Mouse (Mus musculus) erythroblast, embryonic 14.5 days (primary cell): Measurements from ENCODE around the gene Fosl2. TPM values are rescaled to one million over a fixed set of nuclear protein-coding genes. Genes with fewer than 3 reads are reported as not detected.

Experiments
- H3K27me3 ChIP-seq: 2 replicates; pipeline ENCODE4 v1.6.1; 2012; ENCODE audit warnings: inconsistent platforms; ENCODE audit not compliant: control insufficient read depth
- H3K36me3 ChIP-seq: 2 replicates; pipeline ENCODE4 v1.6.1; 2012; ENCODE audit warnings: mild to moderate bottlenecking, inconsistent platforms; ENCODE audit not compliant: control insufficient read depth
- H3K4me1 ChIP-seq: 2 replicates; pipeline ENCODE4 v1.6.1; 2012; ENCODE audit warnings: inconsistent platforms; ENCODE audit not compliant: control insufficient read depth
- H3K4me3 ChIP-seq: replicated peaks from 2 replicates; pipeline ENCODE3; 2012; ENCODE audit warnings: moderate library complexity, mild to moderate bottlenecking, inconsistent platforms
- H3K9me3 ChIP-seq: 2 replicates; pipeline ENCODE4 v1.6.1; 2012; ENCODE audit warnings: low read length, inconsistent platforms, mixed read lengths; ENCODE audit not compliant: control insufficient read depth
- GATA1 ChIP-seq: IDR thresholded peaks from 2 replicates; pipeline ENCODE4 v1.6.1; 2012; ENCODE audit warnings: low read length, inconsistent platforms, mixed read lengths
- TAL1 ChIP-seq: IDR thresholded peaks from 3 replicates; pipeline ENCODE4 v1.6.1; 2012; ENCODE audit warnings: low read length, inconsistent platforms, mixed read lengths
- polyA plus RNA-seq: library from polyadenylated mRNA; stranded (reverse); fragments of >175 nt; gene quantifications from 2 replicates; pipeline ENCODE4 v1.2.3, GENCODE M21; 2012

The Fosl2 gene
- polyA plus RNA-seq, 1 experiment = 0.04 TPM

- TF ChIP-seq TAL1 = no peak
- no peak for TF ChIP-seq GATA1
- no peaks in the 10 kb centered on the region for H3K36me3 ChIP-seq
- H3K9me3 ChIP-seq = no peaks in the 10 kb centered on the region
- H3K4me1 ChIP-seq = no peaks in the 10 kb centered on the region
- H3K27me3 ChIP-seq = no peaks in the 10 kb centered on the region
- no peak overlapping the region for H3K4me3 ChIP-seq
These were observed 55.7 kb downstream of the Fosl2 start for GRCm38 (mm10) chr5:32191259-32191658.

DNA sequence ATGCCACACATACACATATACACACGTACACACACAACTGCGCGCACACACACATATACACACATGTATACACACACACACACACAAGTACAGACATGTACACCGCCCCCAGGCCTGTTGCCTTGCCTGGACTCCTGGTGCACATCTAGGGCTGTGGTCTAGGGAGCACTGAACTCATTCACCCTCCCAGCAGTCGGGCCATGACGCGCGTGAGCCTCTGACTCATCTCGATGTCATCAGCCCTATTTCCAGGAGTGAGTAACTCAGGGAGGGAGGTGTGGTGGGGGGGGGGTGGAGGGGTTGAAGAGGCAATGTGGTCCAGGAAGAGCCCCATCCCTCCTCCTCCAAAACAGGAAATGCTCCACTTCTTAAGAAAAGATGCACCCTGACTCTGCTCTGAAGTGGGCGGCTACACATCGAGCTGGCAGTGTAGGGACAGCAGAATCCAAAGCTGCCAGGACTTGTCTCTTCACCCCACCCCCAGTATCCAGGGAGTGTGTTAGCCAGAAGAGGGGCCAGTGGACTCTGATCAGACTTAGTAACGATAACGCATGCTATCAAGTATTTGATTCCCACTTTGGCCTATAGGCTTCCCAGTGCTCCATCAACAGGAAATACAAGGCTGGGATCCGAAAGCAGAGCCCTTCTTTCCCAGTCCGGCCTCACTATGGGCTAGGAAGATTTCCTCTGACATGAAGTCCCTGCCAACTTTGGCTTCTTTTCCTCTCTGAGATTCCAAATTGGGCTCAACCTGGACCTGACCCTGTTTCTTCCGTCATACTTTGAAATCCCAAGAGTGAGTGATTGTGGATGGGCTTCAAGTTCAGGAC, 56.6 kb downstream of the Fosl2 start:
- no peaks in the 10 kb centered on the region for H3K4me1 ChIP-seq
- no peaks in the 10 kb centered on the region for H3K27me3 ChIP-seq
- H3K36me3 ChIP-seq = no peaks in the 10 kb centered on the region
- H3K9me3 ChIP-seq = no peaks in the 10 kb centered on the region
- H3K4me3 ChIP-seq = no peak overlapping the region
- TF ChIP-seq GATA1 = no peak
- TF ChIP-seq TAL1 = no peak

DNA sequence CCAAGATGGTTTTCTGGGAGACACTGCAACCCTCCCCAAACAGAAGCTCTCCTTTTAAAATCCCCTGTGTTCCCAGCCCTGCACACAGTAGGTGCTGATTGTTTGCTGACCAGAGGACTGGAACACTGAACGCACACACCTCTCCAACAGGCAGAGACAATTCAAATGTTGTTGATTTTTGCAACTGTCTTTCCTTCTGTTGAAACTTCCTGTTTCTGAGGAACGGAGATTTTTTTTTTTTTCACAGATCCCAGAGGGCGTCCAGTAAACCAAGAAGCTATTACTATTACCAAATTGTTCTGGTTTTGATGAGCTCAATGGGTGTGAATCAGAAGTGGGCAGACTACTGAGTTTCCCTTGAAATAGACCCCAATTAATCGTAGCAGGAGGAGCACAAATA, 58.6 kb downstream of the Fosl2 start:
- TF ChIP-seq GATA1 (no peak), TAL1 (no peak)

DNA sequence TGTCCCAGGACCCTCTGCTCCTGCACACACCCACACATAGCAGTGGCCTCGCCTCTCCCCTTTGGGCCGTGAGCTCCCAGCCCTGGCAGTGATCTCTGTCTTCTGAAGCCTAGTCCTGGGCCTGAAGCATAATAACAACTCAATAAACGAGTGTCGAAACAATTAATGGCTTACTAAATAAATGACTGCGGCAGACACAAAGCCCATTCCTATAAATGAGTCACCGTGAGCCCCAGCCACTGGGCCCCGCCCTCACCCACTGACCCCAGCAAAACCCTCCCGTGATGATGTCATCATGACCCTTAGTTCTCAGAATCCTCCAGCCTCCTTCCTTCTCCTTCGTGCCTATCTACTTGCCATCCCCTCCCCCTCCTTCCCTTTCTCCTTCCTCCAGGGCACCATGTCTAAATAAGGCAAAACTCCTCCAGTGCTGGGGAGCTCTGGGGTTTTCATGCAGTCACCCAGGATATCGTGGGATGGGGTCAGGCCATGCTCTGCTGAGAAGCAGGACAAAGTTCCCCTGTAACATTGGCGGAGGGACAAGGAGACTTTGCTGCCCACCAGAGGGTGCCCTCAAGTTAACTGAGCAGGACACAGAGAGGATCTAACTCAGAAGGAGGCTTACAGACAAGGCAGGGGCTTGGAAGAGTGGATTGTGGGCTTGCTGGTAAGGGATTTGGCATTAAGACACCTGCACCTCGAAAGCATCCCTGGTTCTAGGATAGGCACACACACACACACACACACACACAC, 60.4 kb downstream of the Fosl2 start:
- H3K36me3 ChIP-seq = no peaks in the 10 kb centered on the region
- no peaks in the 10 kb centered on the region for H3K4me1 ChIP-seq
- no peaks in the 10 kb centered on the region for H3K27me3 ChIP-seq
- TF ChIP-seq GATA1 (no peak), TAL1 (no peak)
- H3K4me3 ChIP-seq = no peak overlapping the region
- no peaks in the 10 kb centered on the region for H3K9me3 ChIP-seq

More for the DNA sequence above, 58.6 kb downstream of the Fosl2 start:
- Histone ChIP-seq H3K27me3 (no peaks in the 10 kb centered on the region), H3K4me3 (no peak overlapping the region), H3K36me3 (no peaks in the 10 kb centered on the region), H3K9me3 (no peaks in the 10 kb centered on the region), H3K4me1 (no peaks in the 10 kb centered on the region)

DNA sequence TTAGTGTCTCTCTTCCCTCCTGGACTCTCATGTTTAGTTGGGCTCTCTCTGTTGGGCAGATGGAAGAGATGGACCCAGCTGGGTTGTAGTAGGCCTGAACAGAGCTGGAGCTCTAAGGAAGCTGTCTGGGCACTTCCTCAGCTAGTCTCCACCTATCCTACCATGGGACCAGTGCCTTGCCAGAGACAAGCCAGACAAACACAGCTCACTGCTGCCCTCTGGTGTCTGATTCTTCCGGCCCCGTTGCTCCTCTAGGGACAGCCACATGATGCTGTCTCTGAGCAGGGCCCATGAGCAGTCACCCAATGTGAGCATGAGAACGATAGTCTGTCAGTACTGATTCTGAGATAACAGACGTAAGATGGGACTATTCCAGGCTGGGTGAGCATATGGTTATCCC, 62.1 kb downstream of the Fosl2 start:
- Histone ChIP-seq H3K9me3 (no peaks in the 10 kb centered on the region), H3K4me3 (no peak overlapping the region), H3K27me3 (no peaks in the 10 kb centered on the region), H3K4me1 (no peaks in the 10 kb centered on the region), H3K36me3 (no peaks in the 10 kb centered on the region)
- TF ChIP-seq TAL1 = no peak
- no peak for TF ChIP-seq GATA1

DNA sequence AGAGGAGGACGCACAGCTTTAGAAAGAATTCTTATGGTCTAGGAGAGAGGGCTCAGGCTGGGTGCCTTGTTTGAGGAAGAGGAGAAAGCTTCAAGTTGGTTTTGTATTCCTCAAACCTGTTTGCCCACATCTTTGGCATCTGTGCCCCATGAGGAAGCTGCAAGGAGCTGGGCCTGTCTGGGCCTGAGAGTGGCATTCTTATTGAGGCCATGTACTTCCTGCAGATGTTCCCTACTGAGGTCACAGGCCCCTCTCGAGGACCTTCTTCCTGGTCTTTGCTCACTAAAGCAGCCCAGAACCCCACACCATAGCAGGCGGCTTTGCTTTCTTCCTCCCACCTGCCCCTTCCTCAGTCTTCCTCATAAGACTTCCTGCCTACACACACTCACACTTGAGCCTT, 63.5 kb downstream of the Fosl2 start:
- no peaks in the 10 kb centered on the region for H3K36me3 ChIP-seq
- no peak for TF ChIP-seq GATA1
- no peak for TF ChIP-seq TAL1
- no peaks in the 10 kb centered on the region for H3K9me3 ChIP-seq
- H3K27me3 ChIP-seq = no peaks in the 10 kb centered on the region
- no peak overlapping the region for H3K4me3 ChIP-seq
- no peaks in the 10 kb centered on the region for H3K4me1 ChIP-seq

DNA sequence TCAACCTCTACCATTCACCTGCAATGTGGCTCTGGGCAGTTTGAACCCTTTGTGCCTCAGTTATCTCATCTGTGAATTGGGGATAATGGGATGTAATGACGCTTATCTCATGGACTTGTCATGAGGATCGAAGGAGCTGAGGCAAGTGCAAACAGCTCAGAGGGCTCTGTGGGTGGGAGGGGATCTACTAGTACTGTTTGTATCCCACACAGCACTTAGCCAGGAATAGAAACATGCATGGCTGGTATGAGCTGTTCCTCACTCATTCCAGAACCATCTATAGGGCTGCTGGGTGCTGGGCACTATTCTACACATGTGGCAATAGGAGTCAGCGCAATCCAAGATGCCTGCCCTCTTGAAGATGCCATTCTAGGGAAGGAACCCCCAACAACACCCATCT, 64.0 kb downstream of the Fosl2 start:
- Histone ChIP-seq H3K36me3 (no peaks in the 10 kb centered on the region), H3K27me3 (no peaks in the 10 kb centered on the region), H3K4me1 (no peaks in the 10 kb centered on the region), H3K9me3 (no peaks in the 10 kb centered on the region), H3K4me3 (no peak overlapping the region)
- TF ChIP-seq GATA1 (no peak), TAL1 (no peak)

GRCm38 (mm10) chr5:32204653-32205052, 69.1 kb downstream of the Fosl2 start:
- H3K27me3 ChIP-seq = no peaks in the 10 kb centered on the region
- H3K4me3 ChIP-seq = no peak overlapping the region
- no peaks in the 10 kb centered on the region for H3K4me1 ChIP-seq
- no peaks in the 10 kb centered on the region for H3K36me3 ChIP-seq
- no peaks in the 10 kb centered on the region for H3K9me3 ChIP-seq
- no peak for TF ChIP-seq GATA1
- no peak for TF ChIP-seq TAL1

GRCm38 (mm10) chr5:32206726-32207125, 71.1 kb downstream of the Fosl2 start:
- Histone ChIP-seq H3K4me3 (no peak overlapping the region), H3K9me3 (no peaks in the 10 kb centered on the region), H3K36me3 (no peaks in the 10 kb centered on the region), H3K4me1 (no peaks in the 10 kb centered on the region), H3K27me3 (no peaks in the 10 kb centered on the region)
- TF ChIP-seq TAL1 = no peak
- no peak for TF ChIP-seq GATA1

Other genes with a start within 250 kb of the Fosl2 start
- gene Plb1, start 96.9 kb downstream of the Fosl2 start, polyA plus RNA-seq = 0.03 TPM in 1 of 2 replicates, not detected in the other